Mouse (Mus musculus) midbrain, embryonic 12.5 days (tissue): ENCODE measurements at regions not wholly inside any gene's neighbourhood (a gene's known extent, or its start where the extent isn't known, plus 50 kb on each side); places are given as distances from the start of the nearest gene placed in this dataset.

Experiments used
- ATAC-seq: fragments of 200-750 bp; cut with Nextera tagmentation; 2 replicates; pipeline ENCODE4 v1.8.0; 2017; ENCODE audit warnings: low read depth, moderate TSS enrichment, moderate library complexity; ENCODE audit not compliant: low FRiP score
- H3K27ac ChIP-seq: fragments of 300-500 bp; sonication (generic); replicated peaks from 2 replicates; pipeline ENCODE4 v1.5.1; 2016; ENCODE audit warnings: mild to moderate bottlenecking
- H3K27me3 ChIP-seq: fragments of 300-500 bp; sonication (generic); 2 replicates; pipeline ENCODE4 v1.6.1; 2016; ENCODE audit warnings: mild to moderate bottlenecking
- H3K36me3 ChIP-seq: fragments of 300-500 bp; sonication (generic); 2 replicates; pipeline ENCODE4 v1.6.1; 2016
- H3K4me1 ChIP-seq: fragments of 300-500 bp; sonication (generic); 2 replicates; pipeline ENCODE4 v1.6.1; 2016
- H3K4me2 ChIP-seq: fragments of 300-500 bp; sonication (generic); replicated peaks from 2 replicates; pipeline ENCODE4 v1.6.1; 2016; ENCODE audit warnings: mild to moderate bottlenecking, moderate library complexity
- H3K4me3 ChIP-seq: fragments of 300-500 bp; sonication (generic); 2 replicates; pipeline ENCODE4 v1.5.1; 2016; ENCODE audit warnings: mild to moderate bottlenecking
- H3K9ac ChIP-seq: fragments of 300-500 bp; sonication (generic); replicated peaks from 2 replicates; pipeline ENCODE4 v1.6.1; 2016; ENCODE audit warnings: mild to moderate bottlenecking, moderate library complexity
- H3K9me3 ChIP-seq: fragments of 300-500 bp; sonication (generic); 2 replicates; pipeline ENCODE4 v1.6.1; 2016; ENCODE audit warnings: mild to moderate bottlenecking
- WGBS: fragments of 180-500 bp; shearing (Covaris S2); methylation state at CpG from one replicate; pipeline ENCODE4 v1.1.7; 2016; 5-methylcytosine and 5-hydroxymethylcytosine counted together

DNA sequence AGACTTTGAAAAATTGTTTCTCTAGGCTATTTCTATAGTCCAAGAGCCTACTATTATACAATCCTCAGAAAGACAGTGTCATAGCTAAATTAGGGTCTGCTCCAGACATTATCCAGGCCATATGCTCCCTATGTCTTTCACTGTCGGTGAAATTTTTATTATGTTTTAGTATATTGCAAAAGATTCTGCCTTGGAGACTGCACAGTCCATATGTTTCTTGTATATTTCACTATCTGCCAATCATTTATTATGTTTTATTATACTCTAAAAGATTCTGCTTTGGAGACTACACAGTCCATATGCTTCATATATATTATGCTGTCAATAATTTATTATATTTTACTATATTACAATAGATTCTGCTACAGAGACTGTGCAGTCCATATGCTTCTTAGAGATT lies 564.3 kb upstream of the 4931417E11Rik start:
- no peak overlapping the region for H3K4me2 ChIP-seq
- no peaks in the 10 kb centered on the region for H3K9me3 ChIP-seq
- no peak overlapping the region for H3K27ac ChIP-seq
- no peaks in the 10 kb centered on the region for H3K36me3 ChIP-seq
- 95% methylated on average over 1 of the region's 1 CpGs for WGBS
- ATAC-seq: no peak
- H3K27me3 ChIP-seq: no peaks in the 10 kb centered on the region
- H3K9ac ChIP-seq: no peak overlapping the region
- no peak overlapping the region for H3K4me3 ChIP-seq
- no peaks in the 10 kb centered on the region for H3K4me1 ChIP-seq

DNA sequence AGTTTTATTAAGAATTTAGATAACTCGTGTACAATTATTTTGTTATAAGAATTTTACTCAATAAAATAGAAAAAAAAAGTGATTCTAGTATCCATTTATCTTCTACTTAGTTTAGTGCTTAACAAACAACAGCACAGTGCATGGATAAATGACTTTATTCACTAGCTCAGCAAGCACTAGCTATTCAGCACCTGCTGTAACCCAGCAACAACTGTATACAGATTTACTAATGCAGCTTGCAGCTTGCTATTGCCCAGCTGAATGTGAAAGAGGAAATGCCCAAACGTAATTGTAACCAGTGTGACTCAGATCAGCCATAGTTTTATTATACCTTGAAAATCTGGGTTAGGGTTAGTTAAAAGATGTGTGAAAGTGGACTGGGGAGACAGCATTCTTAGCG lies 547.6 kb upstream of the 4931417E11Rik start:
- no peak overlapping the region for H3K9ac ChIP-seq
- no peak for ATAC-seq
- H3K36me3 ChIP-seq: no peaks in the 10 kb centered on the region
- no peak overlapping the region for H3K27ac ChIP-seq
- no peaks in the 10 kb centered on the region for H3K9me3 ChIP-seq
- no peaks in the 10 kb centered on the region for H3K27me3 ChIP-seq
- H3K4me1 ChIP-seq: no peaks in the 10 kb centered on the region
- 62% methylated on average over 3 of the region's 3 CpGs for WGBS
- H3K4me3 ChIP-seq: no peak overlapping the region
- no peak overlapping the region for H3K4me2 ChIP-seq

DNA sequence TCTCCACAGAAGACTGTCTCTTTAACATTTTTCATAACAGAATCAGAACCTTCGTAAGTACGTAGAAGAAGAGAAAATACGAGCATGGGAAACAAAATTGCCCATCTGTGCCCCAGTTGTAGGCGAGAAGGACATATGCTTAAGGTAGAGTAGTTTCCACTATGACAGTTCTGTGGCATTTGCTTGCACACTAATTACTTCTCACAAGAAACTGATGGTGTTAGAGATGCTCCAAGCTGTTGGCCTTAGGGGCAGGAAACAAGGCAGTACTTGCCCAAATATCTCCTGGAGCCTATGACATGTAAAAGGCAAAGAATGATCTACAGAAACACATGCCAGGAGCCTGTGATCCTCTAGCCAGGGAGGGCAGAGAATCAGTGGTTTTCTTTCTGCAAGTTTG lies 512.3 kb upstream of the 4931417E11Rik start:
- Histone ChIP-seq H3K4me1 (no peaks in the 10 kb centered on the region), H3K4me3 (no peak overlapping the region), H3K27ac (no peak overlapping the region), H3K27me3 (no peaks in the 10 kb centered on the region), H3K36me3 (no peaks in the 10 kb centered on the region), H3K4me2 (no peak overlapping the region), H3K9me3 (no peaks in the 10 kb centered on the region), H3K9ac (no peak overlapping the region)
- no peak for ATAC-seq
- WGBS: 86% methylated on average over 4 of the region's 4 CpGs

DNA sequence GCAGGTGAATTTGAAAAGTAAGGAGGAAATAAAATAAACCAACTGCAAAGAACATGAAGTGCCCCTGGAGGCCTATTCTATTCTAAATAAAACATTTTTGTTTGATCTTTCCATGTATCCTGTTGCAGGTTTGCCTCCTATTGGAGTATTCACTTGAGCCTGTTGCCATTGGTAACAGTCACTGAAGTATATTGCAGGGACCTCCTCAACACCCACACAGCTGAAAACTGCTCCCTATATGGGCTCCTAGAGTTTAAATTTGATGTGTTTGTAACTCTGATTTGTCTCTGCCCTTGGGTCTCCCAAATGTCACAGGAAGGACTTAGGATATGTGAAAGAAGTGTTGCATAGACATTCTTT lies 480.4 kb upstream of the 4931417E11Rik start:
- Histone ChIP-seq H3K27me3 (no peaks in the 10 kb centered on the region), H3K4me1 (no peaks in the 10 kb centered on the region)
- ATAC-seq: no peak

DNA sequence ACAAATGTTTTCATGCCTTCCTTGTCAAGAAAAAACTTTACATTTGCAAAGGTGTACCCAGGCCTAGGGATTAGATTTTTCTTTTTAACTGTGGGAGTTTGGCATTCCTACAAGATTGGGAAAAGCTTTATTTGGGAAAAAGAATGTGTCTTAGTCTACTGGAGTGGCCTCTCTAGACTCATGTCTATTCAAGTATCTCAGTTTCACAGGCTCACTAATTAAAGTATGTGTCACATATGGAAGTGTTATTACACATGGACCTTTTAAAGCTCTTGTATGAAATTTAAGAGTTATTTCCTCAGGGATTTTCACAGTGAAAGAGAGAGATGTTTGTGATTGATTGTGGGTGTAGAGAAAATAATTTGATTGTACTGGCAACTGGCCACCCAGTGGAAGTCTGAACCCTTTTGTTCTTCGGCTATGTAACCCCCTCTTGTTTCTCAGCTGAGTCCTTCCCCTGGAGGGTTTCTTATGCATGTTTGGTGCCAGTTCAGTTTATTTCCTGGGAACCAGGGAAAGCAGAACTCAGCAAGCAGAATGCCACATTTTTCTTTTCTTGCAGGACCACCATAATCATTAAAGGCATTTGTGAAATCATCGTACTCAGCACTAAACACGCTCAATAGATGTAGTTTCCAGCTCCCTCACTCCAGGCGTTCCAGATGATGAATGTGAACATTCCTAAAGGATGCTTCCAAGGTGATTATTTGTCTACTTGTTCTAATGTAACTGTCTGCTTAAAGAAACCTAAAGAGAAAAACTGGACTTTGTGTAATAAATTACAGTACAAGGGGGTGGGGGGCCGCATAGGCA lies 479.9 kb upstream of the 4931417E11Rik start:
- no peak overlapping the region for H3K4me3 ChIP-seq
- H3K27ac ChIP-seq: no peak overlapping the region
- no peak for ATAC-seq
- WGBS: 85% methylated on average over 5 of the region's 5 CpGs
- H3K4me2 ChIP-seq: no peak overlapping the region
- H3K9ac ChIP-seq: no peak overlapping the region
- no peaks in the 10 kb centered on the region for H3K36me3 ChIP-seq
- H3K9me3 ChIP-seq: no peaks in the 10 kb centered on the region
- H3K27me3 ChIP-seq: no peaks in the 10 kb centered on the region
- H3K4me1 ChIP-seq: no peaks in the 10 kb centered on the region

More for the DNA sequence above, 480.4 kb upstream of the 4931417E11Rik start:
- Histone ChIP-seq H3K4me3 (no peak overlapping the region), H3K36me3 (no peaks in the 10 kb centered on the region), H3K9me3 (no peaks in the 10 kb centered on the region), H3K4me2 (no peak overlapping the region), H3K9ac (no peak overlapping the region), H3K27ac (no peak overlapping the region)

DNA sequence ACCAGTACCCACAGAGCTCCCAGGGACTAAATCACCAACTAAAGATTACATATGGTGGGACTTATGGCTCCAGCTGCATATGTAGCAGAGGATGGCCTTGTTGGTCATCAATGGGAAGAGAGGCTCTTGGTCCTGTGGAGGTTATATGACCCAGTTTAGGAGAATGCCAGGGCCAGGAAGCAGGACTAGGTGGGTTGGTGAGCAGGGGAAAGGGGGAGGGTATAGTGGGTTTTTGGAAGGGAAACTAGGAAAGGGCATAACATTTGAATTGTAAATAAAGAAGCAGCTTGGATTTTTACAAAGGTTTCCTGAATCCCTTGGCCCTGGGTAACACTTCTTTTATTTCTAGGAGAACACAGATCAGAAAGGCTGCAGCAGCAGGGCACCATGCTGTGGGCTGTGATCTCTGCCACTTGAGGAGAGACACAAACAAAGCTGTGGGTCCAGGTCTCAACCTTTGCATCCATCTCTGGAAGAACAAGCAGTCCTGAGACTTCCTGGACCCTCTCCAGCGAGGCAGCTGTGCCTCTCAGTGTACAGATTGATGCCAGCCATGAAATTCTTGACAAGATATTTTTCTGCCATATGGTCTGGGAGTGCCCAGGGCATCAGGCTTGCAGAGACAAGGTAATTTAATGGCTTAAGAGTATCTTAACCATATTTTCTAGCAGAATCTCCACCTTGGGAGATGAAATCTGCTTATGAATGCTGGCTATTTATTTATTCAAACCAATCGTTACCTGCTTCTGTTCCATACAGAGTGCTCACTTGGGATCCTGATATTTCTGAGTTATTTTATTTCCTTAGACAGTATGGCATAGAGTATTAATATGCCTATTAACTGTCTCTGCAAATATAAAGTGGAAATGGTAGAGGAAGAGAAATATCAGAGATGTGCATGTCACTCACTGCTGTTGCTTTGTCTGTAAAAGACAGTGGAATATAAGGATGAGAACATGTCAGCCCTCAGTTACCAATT lies 444.2 kb upstream of the 4931417E11Rik start:
- Histone ChIP-seq H3K4me1 (no peaks in the 10 kb centered on the region), H3K4me2 (no peak overlapping the region), H3K27ac (no peak overlapping the region), H3K9ac (no peak overlapping the region), H3K4me3 (no peak overlapping the region), H3K9me3 (no peaks in the 10 kb centered on the region), H3K36me3 (no peaks in the 10 kb centered on the region), H3K27me3 (no peaks in the 10 kb centered on the region)
- WGBS: 57% methylated on average over 2 of the region's 2 CpGs
- no peak for ATAC-seq

DNA sequence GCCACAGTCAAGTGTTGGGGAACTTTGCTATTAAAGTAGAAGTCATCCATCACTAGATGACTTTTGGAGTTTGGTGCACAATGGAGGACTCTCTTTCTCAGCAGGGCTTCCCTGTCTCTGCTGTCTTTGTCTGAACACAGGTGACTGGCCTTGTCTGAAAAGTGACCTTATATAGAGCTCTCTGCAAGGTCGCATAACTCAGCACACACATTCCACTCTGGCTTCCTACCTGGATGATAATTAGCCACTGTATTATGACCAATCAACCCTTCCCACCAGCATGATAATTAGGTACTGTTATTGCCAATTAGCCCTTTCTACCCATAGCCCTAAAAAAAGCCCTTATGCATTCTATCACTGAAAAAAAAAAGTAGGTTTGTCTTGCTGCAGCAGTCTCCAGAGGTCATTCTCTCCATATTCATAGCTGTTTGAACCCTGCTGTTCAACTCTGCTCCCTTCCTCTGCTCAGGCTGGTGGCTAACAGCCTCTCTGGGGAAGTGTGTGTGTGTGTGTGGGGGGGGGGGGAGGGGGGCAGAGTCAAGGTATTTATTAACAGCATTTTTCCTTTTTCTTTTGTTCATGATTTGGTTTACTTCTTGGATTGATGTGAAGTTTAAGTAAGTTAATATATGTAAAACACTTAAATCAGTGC lies 419.8 kb upstream of the 4931417E11Rik start:
- Histone ChIP-seq H3K9ac (no peak overlapping the region), H3K27me3 (no peaks in the 10 kb centered on the region), H3K36me3 (no peaks in the 10 kb centered on the region), H3K4me3 (no peak overlapping the region), H3K9me3 (no peaks in the 10 kb centered on the region), H3K4me1 (no peaks in the 10 kb centered on the region; the same call in 1 of the 2 replicates), H3K4me2 (no peak overlapping the region), H3K27ac (no peak overlapping the region)
- peak; percentile 77 for ATAC-seq
- 81% methylated on average over 1 of the region's 1 CpGs for WGBS

DNA sequence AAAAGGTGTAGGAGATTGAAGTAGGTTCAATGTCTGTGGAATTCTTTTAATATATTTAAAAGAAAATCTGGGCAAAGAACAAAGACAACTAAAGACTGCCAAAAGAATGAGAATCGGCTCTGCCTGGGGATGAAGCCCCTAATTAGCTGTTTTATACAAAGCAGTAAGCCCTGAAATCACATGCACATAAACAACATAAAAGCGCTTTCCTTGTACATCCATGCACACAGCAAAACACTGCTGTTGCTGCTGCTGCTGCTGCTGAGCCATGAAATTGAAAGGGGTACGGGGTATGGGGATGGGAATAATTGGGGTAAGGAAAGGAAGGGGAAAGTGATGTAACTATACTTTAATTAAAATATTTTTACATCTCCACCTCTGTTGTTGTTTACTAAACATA lies 409.2 kb upstream of the 4931417E11Rik start:
- Histone ChIP-seq H3K9ac (no peak overlapping the region), H3K4me2 (no peak overlapping the region), H3K4me1 (no peaks in the 10 kb centered on the region), H3K4me3 (no peak overlapping the region), H3K36me3 (no peaks in the 10 kb centered on the region), H3K27ac (no peak overlapping the region), H3K9me3 (no peaks in the 10 kb centered on the region), H3K27me3 (no peaks in the 10 kb centered on the region)
- 74% methylated on average over 3 of the region's 3 CpGs for WGBS
- ATAC-seq: no peak

DNA sequence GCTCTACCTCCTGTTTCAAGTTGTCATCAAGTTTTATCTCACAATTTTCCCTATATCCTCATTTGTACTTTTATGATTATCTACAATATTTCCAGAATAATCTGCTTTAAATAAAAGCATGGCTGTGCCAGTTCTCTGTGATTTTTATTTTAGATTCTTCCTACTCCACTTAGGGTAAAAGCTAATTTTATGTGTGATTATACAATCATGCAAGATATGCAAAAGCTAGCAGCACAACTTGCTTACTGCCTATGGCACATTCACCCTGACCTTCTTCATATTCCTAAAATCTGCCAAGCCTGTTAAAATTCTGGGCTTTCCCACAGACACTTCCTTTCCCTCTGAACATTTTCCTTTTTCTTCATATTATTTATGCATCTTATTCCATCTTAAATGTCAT lies 399.2 kb upstream of the 4931417E11Rik start:
- no peaks in the 10 kb centered on the region for H3K36me3 ChIP-seq
- ATAC-seq: no peak
- H3K27ac ChIP-seq: no peak overlapping the region
- H3K4me2 ChIP-seq: no peak overlapping the region
- H3K27me3 ChIP-seq: no peaks in the 10 kb centered on the region
- H3K9me3 ChIP-seq: no peaks in the 10 kb centered on the region
- H3K4me3 ChIP-seq: no peak overlapping the region
- no peak overlapping the region for H3K9ac ChIP-seq
- no peaks in the 10 kb centered on the region for H3K4me1 ChIP-seq
